Mouse (Mus musculus) erythroblast, embryonic 14.5 days (primary cell): ENCODE measurements around the gene Asap3. TPM values are rescaled to one million over a fixed set of nuclear protein-coding genes. Genes with fewer than 3 reads are reported as not detected.

Experiments used
- H3K27me3 ChIP-seq: 2 replicates; pipeline ENCODE4 v1.6.1; 2012; ENCODE audit warnings: inconsistent platforms; ENCODE audit not compliant: control insufficient read depth
- H3K36me3 ChIP-seq: 2 replicates; pipeline ENCODE4 v1.6.1; 2012; ENCODE audit warnings: mild to moderate bottlenecking, inconsistent platforms; ENCODE audit not compliant: control insufficient read depth
- H3K4me1 ChIP-seq: 2 replicates; pipeline ENCODE4 v1.6.1; 2012; ENCODE audit warnings: inconsistent platforms; ENCODE audit not compliant: control insufficient read depth
- H3K4me3 ChIP-seq: replicated peaks from 2 replicates; pipeline ENCODE3; 2012; ENCODE audit warnings: moderate library complexity, mild to moderate bottlenecking, inconsistent platforms
- H3K9me3 ChIP-seq: 2 replicates; pipeline ENCODE4 v1.6.1; 2012; ENCODE audit warnings: low read length, inconsistent platforms, mixed read lengths; ENCODE audit not compliant: control insufficient read depth
- GATA1 ChIP-seq: IDR thresholded peaks from 2 replicates; pipeline ENCODE4 v1.6.1; 2012; ENCODE audit warnings: low read length, inconsistent platforms, mixed read lengths
- TAL1 ChIP-seq: IDR thresholded peaks from 3 replicates; pipeline ENCODE4 v1.6.1; 2012; ENCODE audit warnings: low read length, inconsistent platforms, mixed read lengths
- polyA plus RNA-seq: library from polyadenylated mRNA; stranded (reverse); fragments of >175 nt; gene quantifications from 2 replicates; pipeline ENCODE4 v1.2.3, GENCODE M21; 2012

The Asap3 gene
- polyA plus RNA-seq, 1 experiment, result 0.01 TPM

DNA sequence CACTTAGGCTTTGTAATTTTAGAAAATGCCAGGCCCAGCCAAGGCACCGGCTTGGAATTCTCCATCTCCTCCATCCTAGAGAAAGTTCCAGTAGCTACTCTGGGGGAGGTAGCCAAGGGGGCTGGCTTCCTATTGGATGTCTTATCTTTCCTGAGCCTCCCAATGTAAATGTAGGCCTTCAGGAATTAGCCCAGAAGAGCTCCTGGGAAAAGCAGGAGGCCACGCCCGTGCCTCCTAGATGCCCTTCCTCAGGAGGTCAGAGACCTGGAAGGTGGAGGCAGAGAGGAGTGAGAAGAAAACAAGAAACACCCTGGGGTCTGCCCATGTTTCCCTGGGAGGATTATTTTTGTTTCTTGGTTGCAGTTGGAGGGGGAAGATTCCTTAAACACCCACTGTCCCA is 12.6 kb upstream of the Asap3 start:
- peaks cover 74% of the 10 kb centered on the region for H3K4me1 ChIP-seq
- no peak overlapping the region for H3K4me3 ChIP-seq
- peaks cover 86% of the 10 kb centered on the region for H3K36me3 ChIP-seq
- H3K27me3 ChIP-seq, result no peaks in the 10 kb centered on the region; the same call in 1 of the 2 replicates
- no peaks in the 10 kb centered on the region for H3K9me3 ChIP-seq
- TF ChIP-seq TAL1, result no peak
- TF ChIP-seq GATA1, result no peak

DNA sequence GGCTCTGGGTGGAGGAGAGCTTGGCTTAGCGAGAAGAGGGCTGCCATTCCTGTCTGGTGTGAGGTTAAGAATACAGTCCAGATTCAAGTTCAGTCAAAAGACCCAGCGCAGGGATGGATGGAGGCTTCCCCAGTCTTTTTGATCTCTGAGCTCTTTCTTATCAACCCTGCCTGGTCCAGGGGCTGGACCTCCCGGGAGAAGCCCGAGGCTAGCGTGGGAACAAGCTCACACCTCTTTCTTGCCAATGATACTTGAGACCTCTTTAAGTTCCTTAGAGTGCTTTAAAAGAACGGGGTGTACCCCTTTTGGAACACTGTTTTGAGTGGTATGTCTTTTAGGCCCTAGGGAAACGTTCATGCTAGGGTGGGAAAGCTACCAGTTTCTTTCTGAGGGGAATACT is 11.1 kb upstream of the Asap3 start:
- peaks cover 64% of the 10 kb centered on the region for H3K4me1 ChIP-seq
- no peak overlapping the region for H3K4me3 ChIP-seq
- no peaks in the 10 kb centered on the region for H3K9me3 ChIP-seq
- peaks cover 71% of the 10 kb centered on the region for H3K36me3 ChIP-seq
- peaks cover under 1% of the 10 kb centered on the region for H3K27me3 ChIP-seq
- TF ChIP-seq TAL1, result no peak
- TF ChIP-seq GATA1, result no peak

DNA sequence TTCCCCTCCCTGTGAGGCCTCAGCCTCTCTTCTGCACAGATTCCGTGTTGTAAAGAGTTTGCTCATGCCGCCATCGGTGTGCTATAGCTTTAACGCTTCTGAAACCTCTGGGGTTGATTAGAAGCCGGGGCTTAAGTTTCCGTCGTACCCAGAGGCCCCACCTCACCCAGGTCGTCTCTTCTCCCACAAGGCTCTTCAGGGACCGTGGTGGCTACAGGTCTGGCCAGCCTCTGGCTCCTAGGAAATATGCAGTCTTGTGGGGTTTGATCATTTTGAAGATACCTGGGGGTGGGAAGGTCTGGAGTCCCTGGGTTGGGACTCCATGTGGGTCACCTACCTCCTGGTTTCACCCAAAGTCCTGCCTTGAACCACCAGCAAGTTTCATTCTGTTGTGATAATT is 10.5 kb upstream of the Asap3 start:
- TF ChIP-seq GATA1 (no peak), TAL1 (no peak)
- Histone ChIP-seq H3K9me3 (no peaks in the 10 kb centered on the region), H3K27me3 (peaks cover 6% of the 10 kb centered on the region), H3K4me3 (no peak overlapping the region), H3K4me1 (peaks cover 60% of the 10 kb centered on the region), H3K36me3 (peaks cover 65% of the 10 kb centered on the region)

DNA sequence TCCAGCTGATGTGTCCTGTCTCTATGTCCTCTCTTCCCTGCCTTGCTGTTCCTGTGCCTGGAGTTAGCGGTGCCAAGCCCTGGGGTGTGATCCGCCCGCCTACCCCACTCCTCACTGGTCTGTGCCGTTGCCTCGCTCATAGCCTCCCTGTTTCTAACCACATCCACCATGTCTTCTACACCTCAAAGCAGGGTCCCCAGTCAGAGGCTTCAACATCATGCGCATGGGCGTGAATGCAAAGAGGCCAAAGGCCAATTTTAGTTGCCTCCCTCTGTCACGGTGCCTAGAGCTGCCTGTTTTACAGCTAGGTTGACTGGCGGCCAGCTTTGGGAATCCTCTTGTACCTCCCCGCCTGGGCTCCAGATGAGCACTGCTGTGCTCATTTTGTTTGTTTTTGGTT is 10.0 kb upstream of the Asap3 start:
- H3K9me3 ChIP-seq, result no peaks in the 10 kb centered on the region
- peaks cover 55% of the 10 kb centered on the region for H3K4me1 ChIP-seq
- H3K36me3 ChIP-seq, result peaks cover 60% of the 10 kb centered on the region
- H3K27me3 ChIP-seq, result peaks cover 11% of the 10 kb centered on the region
- no peak overlapping the region for H3K4me3 ChIP-seq
- TF ChIP-seq GATA1 (no peak), TAL1 (no peak)

- peaks cover 33% of the 10 kb centered on the region for H3K4me1 ChIP-seq
- peaks cover 33% of the 10 kb centered on the region for H3K36me3 ChIP-seq
- TF ChIP-seq GATA1 (no peak), TAL1 (no peak)
- no peak overlapping the region for H3K4me3 ChIP-seq
- H3K9me3 ChIP-seq, result no peaks in the 10 kb centered on the region
- H3K27me3 ChIP-seq, result peaks cover 35% of the 10 kb centered on the region
Measured at GRCm38 (mm10) chr4:136198846-136199245, 7.3 kb upstream of the Asap3 start.

DNA sequence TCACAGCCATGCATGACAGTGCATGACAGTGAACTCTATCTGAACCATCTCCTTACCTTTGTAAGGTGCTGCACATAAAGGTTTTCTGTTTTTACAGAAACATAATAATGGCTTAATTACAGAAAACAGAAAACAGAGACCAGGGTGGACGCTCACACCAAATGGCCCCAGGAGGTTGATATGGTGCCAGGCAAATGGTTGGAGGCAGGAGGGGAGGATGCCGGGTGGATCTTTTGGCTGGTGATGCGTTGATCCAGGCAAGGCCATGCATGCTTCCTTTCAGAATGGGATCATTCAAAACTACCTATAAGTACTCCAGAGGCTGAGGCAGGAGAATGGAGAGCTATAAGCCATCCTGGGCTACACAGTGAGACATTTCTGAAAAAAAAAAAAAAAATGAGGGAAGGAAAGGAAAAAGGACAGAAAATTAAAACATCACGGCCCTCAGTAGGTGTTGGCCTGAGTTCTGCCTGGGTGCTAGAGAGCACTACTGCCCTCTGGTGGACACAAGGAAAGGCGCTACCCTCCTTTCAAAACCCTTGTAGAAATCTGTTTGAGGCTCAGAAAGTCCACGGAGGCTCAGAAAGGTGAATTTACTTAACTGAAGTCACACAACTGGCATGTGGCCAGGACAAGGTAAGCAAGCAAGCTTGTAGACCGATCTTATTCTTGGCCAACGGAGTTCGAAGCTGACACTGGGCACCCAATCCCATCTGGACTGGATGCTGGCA is 6.4 kb upstream of the Asap3 start:
- no peak overlapping the region for H3K4me3 ChIP-seq
- peaks cover 26% of the 10 kb centered on the region for H3K4me1 ChIP-seq
- peaks cover 24% of the 10 kb centered on the region for H3K36me3 ChIP-seq
- peaks cover 44% of the 10 kb centered on the region for H3K27me3 ChIP-seq
- no peaks in the 10 kb centered on the region for H3K9me3 ChIP-seq
- TF ChIP-seq TAL1, result no peak
- TF ChIP-seq GATA1, result no peak

DNA sequence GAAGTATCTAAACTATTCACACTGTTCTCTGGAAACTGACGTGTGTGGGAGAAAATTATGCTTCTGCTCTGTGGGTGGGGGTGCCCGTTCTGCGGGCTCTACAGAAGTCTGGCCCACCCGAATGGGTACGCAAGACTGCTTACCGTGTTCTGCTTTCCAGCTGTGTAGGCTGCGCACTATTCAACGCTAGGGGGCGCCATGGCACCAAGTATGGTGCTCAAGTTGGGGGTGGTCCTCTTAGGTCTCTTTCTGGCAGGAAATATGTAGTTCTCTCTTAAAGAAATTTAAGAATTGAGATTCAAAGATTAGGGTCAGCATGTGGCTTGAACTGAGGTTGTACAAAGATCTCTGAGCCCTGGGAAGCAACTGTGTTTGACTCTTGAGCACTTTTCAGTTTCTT is 3.7 kb upstream of the Asap3 start:
- Histone ChIP-seq H3K36me3 (peaks cover under 1% of the 10 kb centered on the region; the same call in 1 of the 2 replicates), H3K9me3 (no peaks in the 10 kb centered on the region), H3K4me1 (peaks cover 31% of the 10 kb centered on the region), H3K4me3 (no peak overlapping the region), H3K27me3 (peaks cover 71% of the 10 kb centered on the region)
- TF ChIP-seq GATA1 (no peak), TAL1 (no peak)

DNA sequence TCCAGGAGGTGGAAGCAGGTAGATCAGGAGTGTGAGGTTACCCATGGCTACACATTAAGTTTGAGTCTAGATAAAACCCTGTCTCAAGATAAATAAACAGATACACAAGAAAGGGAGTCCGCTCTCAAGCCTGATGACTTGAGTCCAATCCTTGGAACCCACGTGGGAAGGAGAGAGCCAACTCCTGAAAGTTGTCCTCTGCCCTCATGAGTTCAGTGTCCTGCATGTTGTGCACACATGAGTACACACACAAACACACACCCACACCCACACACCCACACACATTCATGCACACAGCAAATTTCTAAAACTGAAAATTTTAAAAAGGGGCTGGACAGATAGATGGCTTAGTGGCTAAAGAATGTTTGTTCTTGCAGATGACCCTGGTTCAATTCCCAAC is 1.4 kb upstream of the Asap3 start:
- Histone ChIP-seq H3K4me3 (no peak overlapping the region), H3K27me3 (peaks cover 94% of the 10 kb centered on the region)

GRCm38 (mm10) chr4:136206943-136207342 is 778 bp downstream of the Asap3 start:
- peak overlapping the region; percentile 67 for H3K4me3 ChIP-seq
- no peaks in the 10 kb centered on the region for H3K36me3 ChIP-seq
- H3K9me3 ChIP-seq, result no peaks in the 10 kb centered on the region
- H3K27me3 ChIP-seq, result peaks cover 91% of the 10 kb centered on the region
- H3K4me1 ChIP-seq, result peaks cover 20% of the 10 kb centered on the region
- no peak for TF ChIP-seq TAL1
- no peak for TF ChIP-seq GATA1

More for the DNA sequence above, 1.4 kb upstream of the Asap3 start:
- no peak for TF ChIP-seq GATA1
- no peak for TF ChIP-seq TAL1
- Histone ChIP-seq H3K4me1 (peaks cover 23% of the 10 kb centered on the region), H3K9me3 (no peaks in the 10 kb centered on the region), H3K36me3 (no peaks in the 10 kb centered on the region)

- H3K27me3 ChIP-seq, result peaks cover 56% of the 10 kb centered on the region
- TF ChIP-seq TAL1 (no peak), GATA1 (no peak)
- no peaks in the 10 kb centered on the region for H3K36me3 ChIP-seq
- no peak overlapping the region for H3K4me3 ChIP-seq
- H3K4me1 ChIP-seq, result peaks cover 13% of the 10 kb centered on the region
- H3K9me3 ChIP-seq, result no peaks in the 10 kb centered on the region
Measured at GRCm38 (mm10) chr4:136210931-136211330, 4.8 kb downstream of the Asap3 start.
